Mouse (Mus musculus) liver, postnatal 0 days (tissue): ENCODE data around the gene Bcl2. TPM values are rescaled to one million over a fixed set of nuclear protein-coding genes. Genes with fewer than 3 reads are reported as not detected.

ENCODE experiments used
- ATAC-seq: fragments of 200-750 bp; cut with Nextera tagmentation; 2 replicates; pipeline ENCODE4 v1.8.0; 2017; ENCODE audit warnings: mild to moderate bottlenecking, moderate library complexity
- DNase-seq: peaks from one replicate; pipeline ENCODE4 v3.0.0-alpha.2; 2016
- H3K27ac ChIP-seq: fragments of 300-500 bp; sonication (generic); 2 replicates; pipeline ENCODE4 v1.5.1; 2014; ENCODE audit warnings: antibody characterized with exemption, moderate library complexity, mild to moderate bottlenecking, low read depth
- H3K27me3 ChIP-seq: fragments of 300-500 bp; sonication (generic); 2 replicates; pipeline ENCODE4 v1.6.1; 2014; ENCODE audit warnings: low read length, control low read depth, mixed read lengths; ENCODE audit not compliant: insufficient read depth
- H3K36me3 ChIP-seq: fragments of 300-500 bp; sonication (generic); replicated peaks from 2 replicates; pipeline ENCODE4 v1.6.1; 2014; ENCODE audit warnings: mild to moderate bottlenecking, control low read depth, low read length, moderate library complexity, mixed read lengths; ENCODE audit not compliant: insufficient read depth
- H3K4me1 ChIP-seq: fragments of 300-500 bp; sonication (generic); 2 replicates; pipeline ENCODE4 v1.6.1; 2014; ENCODE audit warnings: antibody characterized with exemption, mild to moderate bottlenecking, control low read depth; ENCODE audit not compliant: insufficient read depth
- H3K4me2 ChIP-seq: fragments of 300-500 bp; sonication (generic); 2 replicates; pipeline ENCODE4 v1.6.1; 2014; ENCODE audit warnings: low read depth, mild to moderate bottlenecking, low read length, moderate library complexity, mixed read lengths
- H3K4me3 ChIP-seq: fragments of 300-500 bp; sonication (generic); 2 replicates; pipeline ENCODE4 v1.5.1; 2014; ENCODE audit warnings: low read depth, low read length
- H3K9ac ChIP-seq: fragments of 300-500 bp; sonication (generic); replicated peaks from 2 replicates; pipeline ENCODE4 v1.6.1; 2014; ENCODE audit warnings: mild to moderate bottlenecking, moderate library complexity
- H3K9me3 ChIP-seq: fragments of 300-500 bp; sonication (generic); 2 replicates; pipeline ENCODE4 v1.6.1; 2016; ENCODE audit warnings: mild to moderate bottlenecking, control low read depth, low read length, mixed read lengths
- CTCF ChIP-seq: sonication (generic); IDR thresholded peaks from 2 replicates; pipeline ENCODE4 v1.5.1; 2016; ENCODE audit warnings: antibody characterized with exemption, low read depth
- EP300 ChIP-seq: IDR thresholded peaks from 2 replicates; pipeline ENCODE4 v1.6.1; 2016; ENCODE audit warnings: antibody characterized with exemption, low read depth, mild to moderate bottlenecking
- WGBS: fragments of 180-500 bp; shearing (Covaris S2); extraction: QIAGEN DNeasy Blood & Tissue Kit; methylation state at CpG from one replicate; pipeline ENCODE4 v1.1.7; 2014; ENCODE audit not compliant: insufficient replicate concordance; 5-methylcytosine and 5-hydroxymethylcytosine counted together
- polyA plus RNA-seq: library from polyadenylated mRNA; unstranded; fragments of >200 nt; fragmentation: Nextera tagmentation; extraction: Ambion mirVana; gene quantifications from 2 replicates; pipeline ENCODE4 v1.2.1, GENCODE M21; 2015

The Bcl2 gene
- polyA plus RNA-seq, 1 experiment from 2014 or later = 0.83 TPM

DNA sequence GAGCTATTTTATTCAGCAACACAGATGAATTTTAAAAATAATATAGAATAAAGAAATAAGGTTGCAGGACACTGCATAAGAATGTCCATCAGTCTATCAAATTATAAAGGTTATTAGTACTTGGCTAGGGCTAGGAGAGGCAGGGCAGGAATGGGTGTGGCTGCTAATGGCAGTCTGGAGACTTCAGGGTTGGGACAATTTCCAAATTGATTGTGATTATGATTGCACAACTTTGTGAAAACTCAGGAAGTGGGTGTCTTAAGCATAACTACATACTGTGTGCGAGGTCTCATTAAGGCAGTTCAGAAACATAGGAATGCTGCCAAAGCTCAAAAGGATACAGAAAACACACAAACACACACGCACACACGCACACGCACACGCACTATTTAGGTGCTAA, 37.9 kb upstream of the Bcl2 start:
- Histone ChIP-seq H3K4me1 (no peaks in the 10 kb centered on the region), H3K9ac (no peak overlapping the region), H3K9me3 (no peaks in the 10 kb centered on the region), H3K4me2 (no peak overlapping the region), H3K27me3 (no peaks in the 10 kb centered on the region), H3K4me3 (no peak overlapping the region), H3K36me3 (peaks cover 23% of the 10 kb centered on the region), H3K27ac (no peak overlapping the region)
- DNase-seq = no peak
- no peak for ATAC-seq
- WGBS = 86% methylated on average over 5 of the region's 5 CpGs
- TF ChIP-seq EP300 (no peak), CTCF (no peak)

DNA sequence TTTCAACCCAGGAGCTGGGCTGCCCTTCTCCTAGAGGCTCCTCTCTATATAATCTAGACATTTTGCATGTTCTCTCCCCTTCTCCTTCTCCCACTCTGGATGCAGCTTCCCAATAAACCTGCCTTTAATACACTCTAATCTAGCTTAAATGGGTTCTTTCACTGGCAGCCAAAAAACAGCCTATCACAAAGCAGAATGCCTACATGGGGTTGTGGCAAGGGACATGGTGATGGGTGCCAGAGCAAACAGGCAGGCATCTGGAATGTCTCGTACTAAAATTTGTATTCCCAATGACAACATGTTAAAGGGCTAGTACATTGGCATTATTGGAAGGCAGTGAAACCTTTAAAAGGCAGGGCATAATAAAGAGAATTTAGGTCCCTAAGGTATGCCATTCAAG, 36.6 kb upstream of the Bcl2 start:
- no peak for DNase-seq
- Histone ChIP-seq H3K36me3 (peaks cover 32% of the 10 kb centered on the region), H3K4me3 (no peak overlapping the region), H3K4me2 (no peak overlapping the region), H3K27ac (no peak overlapping the region), H3K9ac (no peak overlapping the region), H3K4me1 (no peaks in the 10 kb centered on the region), H3K27me3 (no peaks in the 10 kb centered on the region), H3K9me3 (no peaks in the 10 kb centered on the region)
- TF ChIP-seq CTCF (no peak), EP300 (no peak)
- 78% methylated on average over 1 of the region's 1 CpGs for WGBS
- ATAC-seq = no peak

DNA sequence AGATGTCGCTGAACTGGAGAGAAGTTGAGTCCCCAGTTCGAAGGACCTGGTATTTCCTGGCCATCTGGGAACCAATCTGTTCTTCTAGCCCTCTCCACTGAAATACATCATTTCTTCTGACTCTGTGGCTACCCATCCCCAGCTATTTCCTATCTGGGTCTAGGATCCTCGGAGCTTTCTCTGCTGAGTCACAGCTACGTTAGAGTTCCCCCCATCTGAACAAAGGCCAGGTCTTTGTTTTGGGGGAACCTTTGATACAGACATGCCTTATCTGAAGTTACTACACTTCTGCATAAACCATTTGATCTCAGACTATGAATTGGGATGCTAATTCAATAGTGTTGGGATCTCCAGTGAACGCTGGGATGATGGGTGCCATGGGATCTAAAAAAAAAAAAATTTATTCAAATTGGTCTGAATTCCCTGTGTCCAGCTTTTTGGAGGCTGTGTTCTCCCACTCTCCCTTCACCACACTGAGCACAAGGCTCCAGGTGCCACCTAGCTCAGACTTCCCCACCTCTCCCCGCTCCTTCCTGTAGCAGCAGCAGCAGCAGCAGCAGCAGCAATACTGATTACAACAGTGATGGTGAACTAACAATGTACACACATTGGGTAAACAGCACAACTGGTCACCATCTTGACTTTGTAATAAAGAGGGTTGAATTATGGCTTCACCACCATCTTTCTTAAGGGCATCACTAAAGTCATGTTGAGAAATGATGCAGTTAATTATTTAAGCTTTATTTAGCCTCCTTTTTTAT, 34.7 kb upstream of the Bcl2 start:
- no peak for TF ChIP-seq CTCF
- H3K4me3 ChIP-seq = no peak overlapping the region

DNA sequence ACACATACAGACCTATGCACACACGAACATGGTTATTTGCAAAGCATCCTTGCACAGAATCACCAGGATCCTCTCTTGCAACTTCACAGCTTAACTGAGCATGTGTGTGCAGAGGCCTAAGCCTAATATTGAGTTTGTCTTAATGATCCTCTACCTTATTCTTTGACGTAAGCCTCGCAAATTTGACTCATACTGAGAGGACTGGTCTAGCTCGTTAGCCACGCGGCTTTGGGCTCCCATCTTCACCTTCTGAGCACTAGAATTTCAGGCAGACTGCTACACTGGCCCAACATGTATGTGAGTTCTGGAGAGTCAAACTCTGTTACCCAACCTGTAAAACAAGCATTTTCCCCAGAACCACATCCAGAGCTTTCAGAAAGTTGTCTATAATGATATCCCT, 28.9 kb upstream of the Bcl2 start:
- Histone ChIP-seq H3K9me3 (no peaks in the 10 kb centered on the region), H3K9ac (no peak overlapping the region), H3K4me2 (no peak overlapping the region), H3K36me3 (peaks cover 26% of the 10 kb centered on the region), H3K27ac (no peak overlapping the region), H3K27me3 (no peaks in the 10 kb centered on the region), H3K4me3 (no peak overlapping the region), H3K4me1 (no peaks in the 10 kb centered on the region)
- ATAC-seq = no peak
- 89% methylated on average over 6 of the region's 6 CpGs for WGBS
- no peak for DNase-seq
- no peak for TF ChIP-seq CTCF
- no peak for TF ChIP-seq EP300

More for the DNA sequence above, 34.7 kb upstream of the Bcl2 start:
- Histone ChIP-seq H3K36me3 (peaks cover 30% of the 10 kb centered on the region), H3K4me2 (no peak overlapping the region), H3K27me3 (no peaks in the 10 kb centered on the region), H3K9ac (no peak overlapping the region), H3K9me3 (no peaks in the 10 kb centered on the region), H3K27ac (no peak overlapping the region), H3K4me1 (no peaks in the 10 kb centered on the region)
- DNase-seq = no peak
- 74% methylated on average over 6 of the region's 6 CpGs for WGBS
- peak; percentile 31; the same call in 1 of the 2 replicates for ATAC-seq

DNA sequence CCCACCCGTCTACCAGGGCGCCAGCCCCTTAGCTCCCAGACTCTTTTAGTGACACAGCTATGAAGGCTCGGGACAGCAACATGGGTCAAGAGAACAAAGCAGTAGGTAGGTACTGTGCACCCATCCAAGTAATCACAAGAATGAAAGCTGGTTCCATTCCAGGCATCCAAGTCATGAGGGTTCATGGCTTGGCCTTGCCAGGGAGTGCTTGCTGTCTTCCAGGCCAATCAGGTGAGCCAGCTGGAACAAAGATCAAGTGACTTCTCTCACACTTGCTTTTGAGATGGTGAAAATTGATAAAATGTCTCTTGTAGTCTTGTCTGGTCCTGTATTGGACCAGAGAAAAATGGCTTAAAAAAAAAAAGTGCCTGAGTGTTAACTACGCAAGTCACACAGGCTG, 26.7 kb upstream of the Bcl2 start:
- Histone ChIP-seq H3K9ac (no peak overlapping the region), H3K9me3 (no peaks in the 10 kb centered on the region), H3K4me3 (no peak overlapping the region), H3K27ac (no peak overlapping the region), H3K4me1 (no peaks in the 10 kb centered on the region), H3K36me3 (peaks cover 15% of the 10 kb centered on the region; the same call in 1 of the 2 replicates), H3K27me3 (no peaks in the 10 kb centered on the region), H3K4me2 (no peak overlapping the region)
- ATAC-seq (no peak), DNase-seq (no peak)
- TF ChIP-seq CTCF (no peak), EP300 (no peak)
- WGBS = 88% methylated on average over 4 of the region's 4 CpGs

DNA sequence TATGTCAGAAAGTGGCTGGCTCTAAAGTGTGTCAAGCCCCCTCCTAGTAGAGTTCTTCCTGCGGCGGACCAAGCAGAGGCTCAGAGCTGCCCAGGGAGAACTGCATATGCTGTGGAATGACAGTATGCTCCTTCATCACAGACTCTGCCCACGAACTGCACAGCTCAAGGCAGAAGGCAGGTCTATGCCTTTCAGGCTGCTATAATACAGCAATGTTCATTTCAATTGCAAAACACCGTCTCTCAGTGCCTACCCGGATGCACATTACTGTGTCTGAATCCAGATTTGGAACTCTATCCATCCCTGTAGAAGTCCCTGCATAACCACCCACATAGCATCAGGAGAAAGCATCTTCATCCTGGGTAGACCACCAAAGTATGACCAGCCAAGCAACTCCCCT, 25.7 kb upstream of the Bcl2 start:
- no peak overlapping the region for H3K4me2 ChIP-seq
- no peak overlapping the region for H3K4me3 ChIP-seq
- no peaks in the 10 kb centered on the region for H3K9me3 ChIP-seq
- WGBS = 86% methylated on average over 5 of the region's 5 CpGs
- no peak for ATAC-seq
- no peak overlapping the region for H3K27ac ChIP-seq
- no peaks in the 10 kb centered on the region for H3K4me1 ChIP-seq
- DNase-seq = no peak
- TF ChIP-seq CTCF (no peak), EP300 (no peak)
- H3K27me3 ChIP-seq = no peaks in the 10 kb centered on the region
- H3K9ac ChIP-seq = no peak overlapping the region
- H3K36me3 ChIP-seq = peaks cover 14% of the 10 kb centered on the region; the same call in 1 of the 2 replicates
